Mouse (Mus musculus) forebrain, embryonic 16.5 days (tissue): ENCODE data around the gene Necap1. TPM values are rescaled to one million over a fixed set of nuclear protein-coding genes. Genes with fewer than 3 reads are reported as not detected.

Experiments used
- microRNA-seq: library from miRNA; unstranded; fragments of <30 nt; microRNA quantifications from one replicate; pipeline ENCODE4, GENCODE M21; 2017
- polyA plus RNA-seq: library from polyadenylated mRNA; unstranded; fragments of >200 nt; fragmentation: Nextera tagmentation; extraction: Ambion mirVana; gene quantifications from 2 replicates; pipeline ENCODE4 v1.2.1, GENCODE M21; 2015

Necap1 gene
- polyA plus RNA-seq, 1 experiment from 2014 or later: 139 TPM

Small RNA genes lying within 50 kb of the gene (microRNA-seq; reads per million reads assigned to microRNA genes)
- gene Mir7231: not detected

Other genes with a start within 250 kb of the Necap1 start
- not detected in 2 replicates for gene Dppa3, start 248.1 kb upstream of the Necap1 start, polyA plus RNA-seq
- 0.13 TPM in 1 of 2 replicates, not detected in the other for gene Nanog, start 167.0 kb upstream of the Necap1 start, polyA plus RNA-seq
- gene Slc2a3, start 72.8 kb upstream of the Necap1 start, polyA plus RNA-seq: 25.9 and 33.7 TPM in 2 replicates
- 8.1 and 8.5 TPM in 2 replicates for gene Foxj2, start 54.6 kb upstream of the Necap1 start, polyA plus RNA-seq
- gene C3ar1, start 18.3 kb upstream of the Necap1 start, polyA plus RNA-seq: 1.0 and 1.8 TPM in 2 replicates
- gene Clec4a1, start 47.4 kb downstream of the Necap1 start, polyA plus RNA-seq: 0.46 and 1.0 TPM in 2 replicates
- 0.79 and 1.5 TPM in 2 replicates for gene Clec4a3, start 78.0 kb downstream of the Necap1 start, polyA plus RNA-seq
- not detected in 2 replicates for gene Clec4a4, start 115.9 kb downstream of the Necap1 start, polyA plus RNA-seq
- not detected in 2 replicates for gene Clec4b1, start 175.5 kb downstream of the Necap1 start, polyA plus RNA-seq
- 0.95 and 1.8 TPM in 2 replicates for gene Clec4a2, start 232.0 kb downstream of the Necap1 start, polyA plus RNA-seq